Mouse (Mus musculus): Measurements from ENCODE around the gene Sox5.

DNA sequence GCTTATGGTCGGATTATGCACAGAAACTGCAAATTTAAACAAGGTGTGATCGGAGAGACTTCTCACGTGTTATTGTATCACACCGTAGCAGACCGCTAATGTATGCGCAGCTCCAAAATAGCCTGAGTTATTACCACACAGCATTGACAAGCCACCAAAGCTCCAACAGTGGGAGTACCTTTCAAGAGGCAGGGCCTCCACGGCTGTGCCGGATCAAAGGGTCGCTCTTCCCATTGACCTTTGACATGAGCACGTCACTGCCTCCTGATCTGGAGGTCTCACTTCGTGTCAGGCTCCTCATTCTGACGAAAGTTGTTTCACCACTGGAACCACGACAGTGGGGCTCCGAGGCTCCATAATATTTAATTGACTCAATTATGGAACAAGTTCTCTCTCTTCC is 24.4 kb downstream of the Sox5 start:
- TF ChIP-seq CTCF (IDR thresholded peaks at IDR 0.05; ENCODE audit: borderline replicate concordance, insufficient read depth, low read length) (no peak), POLR2A (IDR thresholded peaks at IDR 0.05; ENCODE audit: low read depth, low read length) (no peak)

All from embryonic fibroblast, embryonic 13.5 days (primary cell).